Mouse (Mus musculus) embryonic fibroblast, embryonic 13.5 days (primary cell): ENCODE data around the gene Nxph1.

Experiments
- CTCF ChIP-seq: IDR thresholded peaks from 2 replicates; pipeline ENCODE4 v1.5.1; 2011; ENCODE audit warnings: mild to moderate bottlenecking, control low read depth, low read length, moderate library complexity, borderline replicate concordance; ENCODE audit not compliant: insufficient read depth
- POLR2A ChIP-seq: IDR thresholded peaks from 2 replicates; pipeline ENCODE4 v1.6.1; 2011; ENCODE audit warnings: low read depth, mild to moderate bottlenecking, control low read depth, low read length, moderate library complexity

- TF ChIP-seq POLR2A (no peak), CTCF (no peak)
Observed at GRCm38 (mm10) chr6:9210730-9211129, 262.5 kb downstream of the Nxph1 start.
